Mouse (Mus musculus): ENCODE data around the gene Olfr94.
"Not testable (repeated sequence)": the region's sequence is repeated elsewhere in the genome, so short reads cannot be mapped to it uniquely, and the experiment has no call there.

GRCm38 (mm10) chr17:37237230-37237629 is 36.4 kb upstream of the Olfr94 start, which contains the start of gene Olfr97:
- TF ChIP-seq CTCF (IDR thresholded peaks at IDR 0.05; ENCODE audit: low read depth, low read length); POLR2A (IDR thresholded peaks at IDR 0.05; ENCODE audit: extremely low read depth, insufficient read depth, low read length): not testable (repeated sequence)
